Mouse (Mus musculus) monocyte, adult 5-6 weeks (primary cell): Measurements from ENCODE around the gene Mroh7. TPM values are rescaled to one million over a fixed set of nuclear protein-coding genes. Genes with fewer than 3 reads are reported as not detected.
"Not testable (repeated sequence)": the region's sequence is repeated elsewhere in the genome, so short reads cannot be mapped to it uniquely, and the experiment has no call there.

Experiments used
- ATAC-seq: fragments of 153-309, 156-312 bp; replicated peaks from 2 replicates; pipeline ENCODE4 v1.8.0; 2017; ENCODE audit warnings: mild to moderate bottlenecking; ENCODE audit not compliant: low TSS enrichment, insufficient number of reproducible peaks, severe bottlenecking, poor library complexity, low FRiP score
- total RNA-seq: library from RNA; stranded (forward); fragments of 200-1000, 200-491, 200-594 nt; gene quantifications from 3 replicates; pipeline ENCODE4 v1.2.3, GENCODE M21; 2017

Mroh7 gene
- not detected in 3 replicates for total RNA-seq

GRCm38 (mm10) chr4:106730814-106731213 lies at the start of gene Mroh7:
TSS of gene Mroh7 (minus strand) at chr4:106730925.
- no peak for ATAC-seq

DNA sequence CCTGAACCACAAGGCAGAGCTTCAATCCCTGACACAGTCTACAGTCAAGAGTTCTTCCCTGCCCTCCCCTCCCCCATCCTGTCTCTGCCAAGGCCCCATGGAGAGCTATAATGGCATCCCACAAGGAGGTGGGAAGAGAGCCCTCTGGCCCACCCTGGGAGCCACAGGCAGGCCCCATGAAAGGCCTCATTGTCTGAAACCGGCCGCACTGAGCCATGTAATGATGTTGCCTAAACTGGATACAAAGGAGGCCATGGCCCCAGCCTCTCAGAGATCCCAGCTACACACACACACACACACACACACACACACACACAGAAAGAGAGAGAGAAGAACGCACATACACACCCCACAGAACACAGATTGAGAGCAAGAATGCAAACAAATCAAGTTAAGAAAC lies 49.3 kb upstream of the Mroh7 start:
- no peak for ATAC-seq

DNA sequence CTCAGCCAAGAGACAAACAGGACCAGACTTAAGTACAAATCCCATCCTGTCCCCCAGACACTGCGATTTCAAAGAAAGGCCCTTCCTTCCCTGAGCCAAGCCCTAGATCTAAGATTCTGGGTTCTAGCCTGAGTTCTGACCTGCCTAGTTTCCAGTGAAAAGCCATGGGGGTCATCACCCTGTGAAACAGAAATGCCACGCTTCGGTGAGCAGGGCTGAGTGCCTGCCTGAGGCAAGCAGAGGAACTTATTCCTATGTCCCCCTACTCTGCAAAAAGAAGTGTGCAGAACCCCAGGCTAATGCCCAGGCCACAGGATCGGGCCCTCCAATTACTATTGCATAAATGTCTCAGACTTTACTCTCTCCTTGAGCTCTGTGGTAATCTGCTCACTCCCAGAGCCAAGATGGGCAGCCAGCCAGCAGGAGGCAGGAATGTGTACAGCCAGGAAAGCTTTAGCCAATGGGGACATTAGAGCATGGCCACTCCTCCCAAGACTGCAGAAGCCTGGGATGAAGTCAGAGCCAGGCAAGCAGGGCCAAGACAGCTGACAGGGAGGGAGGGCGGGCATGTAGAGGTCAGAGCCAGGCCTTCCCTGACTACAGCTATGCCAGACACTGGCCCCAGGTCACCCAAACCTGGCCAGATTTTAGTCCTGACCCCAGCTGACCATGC lies 47.5 kb upstream of the Mroh7 start:
- no peak for ATAC-seq

DNA sequence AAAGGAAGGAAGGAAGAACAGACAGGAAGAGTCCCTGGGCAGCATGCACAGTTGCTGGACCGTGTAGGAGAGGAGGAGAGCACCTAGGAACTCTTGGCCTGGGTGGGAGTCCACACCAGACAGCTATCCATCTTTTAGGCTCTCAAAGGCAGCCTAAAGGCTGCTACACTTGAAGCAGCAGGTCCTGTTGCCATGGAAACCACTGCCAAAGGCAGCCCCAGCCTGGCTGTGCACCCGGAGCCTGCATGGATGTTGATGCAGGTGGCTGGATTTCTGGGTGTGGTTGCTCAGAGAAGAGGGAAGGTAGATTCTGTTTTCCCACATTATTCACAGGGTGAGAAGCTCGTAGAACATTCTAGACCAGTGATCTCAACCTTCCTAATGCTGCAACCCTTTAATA lies 46.3 kb upstream of the Mroh7 start:
- ATAC-seq, result no peak

GRCm38 (mm10) chr4:106775767-106776166 lies 45.0 kb upstream of the Mroh7 start:
- ATAC-seq, result not testable (repeated sequence)

- ATAC-seq, result no peak
Observed at GRCm38 (mm10) chr4:106772558-106772957, 41.8 kb upstream of the Mroh7 start.

DNA sequence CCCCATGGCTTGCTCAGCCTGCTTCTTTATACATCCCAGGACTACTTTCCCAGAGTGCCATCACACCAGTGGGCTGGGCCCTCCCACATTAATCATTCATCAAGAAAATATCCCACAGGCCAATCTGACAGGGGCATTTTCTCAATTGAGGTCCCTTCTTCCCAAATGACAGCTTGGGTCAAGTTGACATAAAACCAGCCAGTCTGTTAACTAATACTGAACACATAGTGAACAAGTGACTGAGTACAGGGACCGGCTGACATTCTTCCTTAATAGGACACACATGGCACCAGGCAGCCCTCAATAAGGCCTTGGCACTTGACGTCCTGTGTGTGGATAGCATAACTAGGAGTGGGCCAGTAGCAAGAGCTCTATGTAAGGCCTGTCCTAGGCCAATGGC lies 38.6 kb upstream of the Mroh7 start:
- no peak for ATAC-seq

- ATAC-seq, result no peak
Observed at GRCm38 (mm10) chr4:106764166-106764565, 33.4 kb upstream of the Mroh7 start.

GRCm38 (mm10) chr4:106751726-106752125 lies 21.0 kb upstream of the Mroh7 start:
- no peak for ATAC-seq

- no peak for ATAC-seq
Observed at GRCm38 (mm10) chr4:106749699-106750098, 19.0 kb upstream of the Mroh7 start.

GRCm38 (mm10) chr4:106747001-106747580 lies 16.4 kb upstream of the Mroh7 start:
- ATAC-seq, result no peak

- ATAC-seq, result no peak
Observed at GRCm38 (mm10) chr4:106745862-106746261, 15.1 kb upstream of the Mroh7 start.

- no peak for ATAC-seq
Observed at GRCm38 (mm10) chr4:106737904-106738303, 7.2 kb upstream of the Mroh7 start.

- not testable (repeated sequence) for ATAC-seq
Observed at GRCm38 (mm10) chr4:106736884-106737283, 6.2 kb upstream of the Mroh7 start.

- no peak for ATAC-seq
Observed at GRCm38 (mm10) chr4:106733636-106734035, 2.9 kb upstream of the Mroh7 start, which contains the start of gene Fam151a. TSS of gene Fam151a (plus strand) at chr4:106733889.

DNA sequence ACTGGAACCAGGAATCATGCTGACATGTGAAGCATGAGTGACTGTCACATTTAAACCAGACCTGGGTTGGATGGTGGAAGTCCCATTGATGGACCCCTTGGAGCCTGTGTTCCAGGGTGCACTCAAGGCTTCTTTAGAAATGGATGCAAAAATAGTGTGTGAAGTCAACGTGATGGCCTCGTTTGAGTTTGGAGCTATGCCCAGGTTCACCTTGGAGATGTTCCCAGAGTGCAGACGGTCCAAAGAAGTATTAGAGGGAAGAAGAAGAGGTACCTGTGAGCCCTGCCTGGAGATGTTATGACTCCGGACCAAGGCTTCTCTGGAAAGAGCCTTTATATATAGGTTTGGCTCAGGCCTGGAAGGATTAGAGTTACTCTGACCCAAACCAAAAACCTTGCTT lies 10.1 kb downstream of the Mroh7 start:
- ATAC-seq, result no peak

DNA sequence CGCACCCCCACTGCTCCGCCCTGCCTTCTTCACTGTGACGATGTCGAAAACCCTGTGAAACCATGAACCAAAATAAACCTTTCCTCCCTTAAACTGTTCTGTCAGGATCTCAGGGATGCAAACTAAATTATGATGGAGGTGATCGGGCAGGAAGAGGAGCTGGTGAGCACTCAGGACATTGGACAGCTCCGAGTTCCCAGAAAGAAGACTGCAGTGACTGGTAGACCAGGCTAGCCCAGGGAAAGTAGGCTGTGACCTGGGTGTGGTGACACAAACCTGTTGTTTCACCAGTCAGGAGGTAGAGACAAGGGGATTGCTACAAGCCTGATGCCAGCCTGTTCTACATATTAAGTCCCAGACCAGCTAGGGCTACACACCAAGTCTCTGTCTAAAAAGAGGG lies 17.1 kb downstream of the Mroh7 start:
- no peak for ATAC-seq

DNA sequence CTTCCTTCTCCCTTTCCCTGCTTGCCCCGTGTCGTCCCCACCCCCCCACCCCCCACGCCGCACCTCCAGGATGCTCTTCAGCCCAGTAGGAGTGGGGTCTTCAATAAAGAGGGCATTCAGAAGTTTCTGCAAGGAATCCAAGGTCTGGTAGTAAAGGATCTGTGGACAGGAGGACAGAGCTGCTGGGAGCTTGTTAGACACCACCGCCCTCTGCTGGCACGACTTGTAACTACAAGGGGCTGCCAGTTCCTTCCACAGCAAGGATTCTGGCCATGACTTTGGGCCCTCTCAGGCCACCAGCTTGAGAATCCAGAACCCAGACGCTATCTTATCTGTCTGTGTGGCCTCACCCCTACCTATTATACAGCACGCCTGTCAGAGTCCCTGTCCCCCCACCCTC lies 22.3 kb downstream of the Mroh7 start:
- peak; percentile 68; the same call in 1 of the 2 replicates for ATAC-seq

GRCm38 (mm10) chr4:106707957-106708356 lies 22.8 kb downstream of the Mroh7 start:
- ATAC-seq, result no peak

DNA sequence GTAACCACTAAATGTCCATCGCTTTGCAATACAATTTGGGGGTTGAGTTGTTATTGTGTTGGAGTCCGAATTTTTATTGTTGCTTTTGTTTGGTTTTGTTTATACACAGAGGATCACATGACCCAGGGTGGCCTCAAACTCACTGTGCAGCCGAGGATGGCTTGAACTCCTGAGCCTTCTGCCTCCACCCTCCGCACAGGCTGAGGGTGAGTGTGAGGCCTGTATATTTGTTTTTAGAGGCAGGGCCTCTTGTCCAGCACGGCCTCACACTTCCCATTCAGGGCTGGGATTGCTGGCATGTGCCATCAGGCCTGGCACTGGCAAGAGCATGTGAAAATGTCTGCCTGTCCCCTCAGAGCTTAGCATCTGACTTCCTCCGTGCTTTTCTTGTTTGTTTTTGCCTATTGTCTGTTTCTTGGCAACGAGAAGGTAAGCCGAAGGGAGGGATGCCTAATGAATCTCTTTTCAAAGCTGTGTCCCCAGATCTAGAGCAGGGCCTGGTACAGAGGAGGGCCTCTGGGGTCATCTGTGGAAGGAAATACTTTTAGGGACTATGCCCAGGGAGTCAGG lies 25.5 kb downstream of the Mroh7 start:
- no peak for ATAC-seq
